Mouse (Mus musculus) lung, postnatal 25 days (tissue): Measurements from ENCODE around the gene Mmp21.
A peak's percentile ranks its signal among the peaks of the same experiment; 100 is the strongest.

Experiments
- DNase-seq: peaks from one replicate; pipeline ENCODE4 v3.0.0; 2022; ENCODE audit warnings: low spot score

The Mmp21 gene

DNA sequence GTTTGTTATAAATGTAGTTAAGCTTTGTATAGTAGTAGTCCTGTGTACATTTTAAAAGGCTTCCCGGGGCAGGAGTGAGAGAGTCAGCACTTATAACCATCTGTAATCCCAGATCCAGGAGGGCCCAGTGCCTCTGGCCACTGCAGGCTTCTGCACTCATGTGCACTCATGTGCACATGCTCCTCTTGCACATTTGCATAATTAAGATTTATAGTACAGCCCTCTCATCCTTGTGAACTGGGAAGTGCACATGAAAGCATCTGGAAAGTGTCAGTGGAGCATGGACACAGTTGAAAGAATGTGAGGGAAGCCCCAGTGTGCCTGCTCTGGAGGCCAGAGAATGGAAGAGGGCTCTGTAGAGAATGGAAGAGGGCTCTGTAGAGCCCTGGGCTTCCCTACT lies 17.4 kb downstream of the Mmp21 start:
- DNase-seq: no peak

DNA sequence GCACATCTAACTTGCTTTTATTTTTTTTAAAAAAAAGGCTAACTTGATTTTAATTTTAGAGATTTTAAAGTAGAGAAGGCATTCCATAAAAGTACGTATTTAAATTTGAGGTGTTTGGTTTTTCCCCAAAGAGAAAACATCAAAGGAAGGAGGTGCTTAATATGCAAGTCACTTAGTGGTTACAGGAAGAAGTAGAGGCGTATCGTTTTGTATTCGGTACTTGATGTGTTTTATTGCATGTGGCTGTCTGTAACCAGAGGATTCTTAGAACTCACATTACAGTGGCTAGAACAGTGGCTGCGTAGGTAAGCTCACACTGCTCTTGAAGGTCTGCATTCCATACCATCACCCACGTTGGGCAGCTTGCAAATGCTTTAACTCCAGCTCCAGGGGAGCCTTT lies 34.1 kb downstream of the Mmp21 start:
- DNase-seq: no peak

DNA sequence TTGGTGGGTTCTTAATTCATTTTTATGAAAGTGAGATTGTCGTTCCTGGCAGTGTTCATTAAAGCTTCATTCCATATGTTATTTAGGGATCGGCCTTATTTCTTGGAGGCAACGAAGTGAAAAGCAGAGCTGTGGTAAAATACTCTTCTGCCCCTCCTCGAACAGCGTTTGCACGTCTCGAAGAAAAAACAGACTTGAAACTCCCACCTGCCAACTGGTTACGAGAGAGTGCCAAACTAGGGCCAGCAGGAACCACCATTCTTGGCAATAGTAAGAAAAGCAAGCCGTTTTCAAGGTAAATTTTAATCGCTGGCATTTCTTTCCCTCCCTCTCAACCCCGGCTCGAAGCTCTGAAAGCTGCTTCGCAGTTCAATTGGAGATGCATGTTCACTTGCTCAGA lies 41.0 kb downstream of the Mmp21 start:
- no peak for DNase-seq

DNA sequence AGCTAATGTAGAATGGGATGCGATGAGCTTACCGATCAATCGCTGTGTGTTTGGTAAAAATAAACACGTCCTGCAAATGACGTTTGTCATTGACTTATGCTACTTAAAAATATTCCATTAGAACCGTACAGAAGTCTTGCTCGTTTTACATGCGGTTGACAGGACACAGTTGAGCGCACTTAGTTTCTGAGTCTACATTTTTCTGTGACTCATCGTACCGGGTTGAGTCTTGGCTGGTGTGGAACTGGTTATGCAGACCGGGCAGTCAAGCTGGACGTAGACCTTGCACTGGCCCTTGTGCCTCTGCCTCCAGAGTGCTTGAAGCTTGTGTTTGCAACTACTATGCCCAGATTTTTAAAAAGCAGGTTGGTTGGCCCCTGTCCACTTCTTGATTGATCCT lies 41.6 kb downstream of the Mmp21 start:
- DNase-seq: no peak

DNA sequence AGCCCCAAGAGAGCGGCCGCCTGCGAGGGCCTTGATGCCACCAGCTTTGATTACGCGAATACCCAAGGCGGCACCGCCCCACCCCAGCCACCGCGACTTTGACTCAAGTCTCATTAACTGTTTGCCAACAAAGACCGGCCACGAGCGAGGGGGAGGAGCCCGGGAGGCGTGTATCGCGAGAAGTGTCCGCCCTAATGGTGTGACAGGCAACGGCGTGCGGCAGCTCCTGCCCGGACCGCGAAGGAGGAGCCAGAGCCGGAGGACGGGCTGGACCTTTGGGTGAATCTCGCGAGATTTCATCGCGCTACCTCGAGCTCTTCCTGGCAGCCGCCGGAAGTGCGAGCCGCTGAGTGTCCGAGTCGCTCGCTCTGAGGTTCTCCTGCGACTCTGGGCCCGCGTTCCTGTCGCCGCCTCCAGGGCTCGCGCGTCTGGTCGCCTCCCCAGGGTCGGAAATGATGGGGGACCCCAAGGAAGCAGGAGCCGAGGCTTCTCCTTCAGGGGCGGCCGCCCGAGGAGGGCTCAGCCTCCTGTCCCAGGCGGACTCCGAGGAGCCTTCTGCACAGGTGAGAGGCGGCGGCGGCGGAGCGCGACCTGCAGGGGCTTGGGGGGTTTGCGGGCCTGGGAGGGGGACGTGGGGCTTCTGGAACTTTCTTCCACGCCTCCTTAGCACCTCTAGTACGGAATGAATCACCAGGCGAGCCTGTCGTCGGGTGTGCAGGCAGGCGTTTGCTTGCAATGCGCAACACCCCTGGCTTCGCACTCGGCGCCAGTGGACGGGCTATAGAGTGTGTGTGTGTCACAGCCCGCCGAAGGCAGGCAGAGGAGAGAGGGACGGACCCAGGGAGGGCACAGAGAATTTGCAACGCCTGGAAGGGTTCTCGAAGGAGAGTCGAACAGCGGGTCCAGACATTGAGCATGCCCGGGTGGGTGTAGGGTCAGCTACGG lies 42.2 kb downstream of the Mmp21 start, which contains the start of gene Edrf1:
Edrf1 (plus strand) TSS at position 183 of the 945 bp plus-strand sequence.
- DNase-seq: peak; percentile 99

DNA sequence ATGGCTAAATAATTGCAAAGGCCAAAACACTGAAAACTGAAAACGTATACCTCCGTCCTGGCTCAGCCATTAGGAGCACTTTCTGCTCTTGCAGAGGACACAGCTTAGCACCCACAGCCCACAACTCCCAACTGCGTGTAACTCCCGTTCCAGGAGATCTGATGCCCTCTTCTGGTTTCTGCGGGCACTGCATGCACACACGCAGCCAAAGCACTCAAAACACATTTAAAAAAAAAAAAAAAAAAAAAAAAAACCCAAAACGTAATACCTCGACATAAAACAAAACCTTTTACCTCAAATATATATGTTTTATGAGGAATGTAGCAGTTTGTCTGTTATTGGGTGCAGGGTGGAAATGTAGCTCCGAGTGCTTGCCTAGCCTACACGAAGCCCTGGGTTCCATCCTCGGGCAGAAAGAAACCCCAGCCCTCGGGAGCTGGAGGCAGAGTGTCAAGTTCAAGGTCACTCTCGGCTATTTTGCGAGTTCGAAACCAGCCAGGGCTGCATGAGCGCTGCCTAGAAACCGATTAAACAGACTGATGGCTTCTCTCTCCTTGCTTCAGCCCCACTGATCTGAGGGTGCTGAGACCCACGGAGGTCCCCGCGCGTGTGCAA lies 43.0 kb downstream of the Mmp21 start:
- DNase-seq: peak; percentile 89

DNA sequence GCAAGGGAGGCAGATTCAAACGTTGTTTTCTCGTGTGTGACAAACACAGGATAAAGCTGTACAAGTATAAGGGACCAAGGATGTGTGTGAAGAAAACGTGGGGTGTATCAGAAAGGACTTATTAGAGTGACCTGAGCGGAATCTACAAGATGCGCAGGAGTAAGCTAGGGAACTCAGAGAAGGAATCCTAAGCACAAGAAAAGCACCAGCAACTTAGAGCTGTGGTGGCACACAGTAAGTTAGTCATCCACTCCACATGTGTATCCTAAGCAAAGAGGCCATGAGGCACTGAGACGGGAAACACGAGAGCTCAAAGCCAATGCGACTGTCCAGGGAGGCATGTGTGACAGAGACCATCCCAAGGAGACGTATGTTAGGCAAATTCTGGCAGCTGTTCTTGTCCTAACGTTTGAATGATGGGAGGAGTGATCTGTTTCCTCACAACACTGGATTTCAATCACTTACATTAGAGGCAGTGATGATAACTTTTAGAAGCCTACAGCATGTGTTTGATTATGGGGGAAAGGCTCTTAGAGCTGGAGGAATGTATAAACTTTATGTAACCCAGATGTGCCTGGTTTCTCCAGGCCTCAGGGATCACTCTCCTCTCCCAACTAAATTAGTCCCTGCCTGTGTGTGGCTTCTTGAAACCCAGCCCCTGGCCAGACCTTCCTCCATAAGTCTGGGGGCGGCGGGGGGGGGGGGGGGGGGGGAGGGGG lies 44.8 kb downstream of the Mmp21 start:
- no peak for DNase-seq

DNA sequence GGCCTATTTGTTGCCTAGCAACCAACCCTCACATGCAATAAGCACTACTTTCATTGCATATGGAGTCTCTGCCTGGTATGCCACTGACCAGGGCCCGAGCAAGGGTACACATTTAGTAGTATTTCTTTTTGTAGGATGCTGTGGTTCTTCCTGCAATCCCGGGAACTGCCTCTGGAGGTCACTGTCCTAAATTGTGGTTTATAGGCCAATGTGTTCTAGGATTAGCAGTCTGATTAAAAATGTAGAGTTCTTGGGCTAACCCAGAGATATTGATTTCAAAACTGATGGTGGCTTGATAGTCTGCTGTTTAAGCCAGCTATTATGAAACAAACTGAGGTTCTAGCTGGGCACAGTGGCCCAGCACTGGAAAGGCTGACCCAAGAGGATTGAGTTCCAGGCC lies 47.4 kb downstream of the Mmp21 start:
- DNase-seq: peak; percentile 52

DNA sequence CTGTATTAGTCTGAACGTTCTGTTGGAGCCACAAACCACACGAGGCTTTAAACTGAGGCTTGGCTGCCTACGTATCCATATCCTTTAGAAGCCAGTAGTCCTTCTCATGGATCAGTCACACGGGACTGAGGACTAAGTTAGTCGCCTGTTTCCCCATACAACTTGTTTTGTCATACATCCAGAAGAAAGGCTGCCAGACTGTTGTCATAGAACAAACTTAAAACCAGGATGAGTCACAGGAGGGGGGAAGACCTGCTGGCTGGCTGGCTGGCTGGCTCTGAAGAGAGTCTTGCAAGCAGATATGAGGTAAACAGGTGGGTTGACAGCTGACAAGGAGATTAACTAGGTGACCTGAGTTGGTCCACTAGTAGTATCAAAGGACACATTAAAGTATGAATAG lies 49.0 kb downstream of the Mmp21 start:
- DNase-seq: no peak

DNA sequence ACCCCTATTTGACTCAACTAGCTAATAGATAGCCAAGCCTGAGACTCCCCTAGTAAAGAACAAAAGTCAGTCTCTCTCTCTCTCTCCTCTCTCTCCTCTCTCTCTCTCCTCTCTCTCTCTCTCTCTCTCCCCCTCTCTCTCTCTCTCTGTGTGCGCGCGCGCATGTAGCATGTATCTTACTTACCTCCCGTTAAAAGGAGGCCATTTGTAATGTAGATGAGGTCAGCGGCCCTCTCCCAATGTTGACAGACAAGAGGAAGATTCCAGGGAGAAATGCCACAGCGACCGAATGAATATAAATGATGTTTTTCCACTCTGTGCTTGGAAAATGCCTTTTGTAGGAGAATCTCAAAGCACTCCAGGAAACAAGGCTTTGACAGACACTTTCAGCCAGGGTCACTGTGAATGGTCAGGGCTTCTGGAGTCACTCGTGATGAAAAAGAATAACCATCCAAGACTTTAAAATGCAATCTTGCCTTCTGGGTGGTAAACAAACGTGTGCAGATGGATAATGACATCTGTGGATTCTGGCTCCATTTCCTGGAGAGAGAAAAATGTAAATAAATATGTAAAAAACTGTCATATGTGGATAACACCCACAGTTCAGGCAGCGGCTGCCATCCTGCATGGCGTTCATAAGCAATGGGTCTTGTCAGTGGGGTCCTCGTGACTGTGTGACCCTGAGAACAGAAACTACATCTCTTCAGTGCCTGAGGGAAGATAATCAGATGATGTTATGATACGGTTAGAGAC lies 52.5 kb downstream of the Mmp21 start:
- DNase-seq: no peak
